Mouse (Mus musculus): Measurements from ENCODE around the gene Tex38.
A peak's percentile ranks its signal among the peaks of the same experiment; 100 is the strongest.

- no peak for TF ChIP-seq CHD1 (IDR thresholded peaks at IDR 0.05; ENCODE audit: low read depth, low read length)
- no peak for TF ChIP-seq HCFC1 (IDR thresholded peaks at IDR 0.05; ENCODE audit: low read depth, low read length)
- TF ChIP-seq TCF12 (IDR thresholded peaks at IDR 0.05; ENCODE audit: low read depth, low read length), result peak; percentile 42; the same call in 1 of the 2 replicates
Measured at GRCm38 (mm10) chr4:115820944-115821343, 40.1 kb upstream of the Tex38 start.

Measured in CH12.LX (cell line).